Mouse (Mus musculus): Measurements from ENCODE around the gene Agtrap.

Agtrap gene

GRCm38 (mm10) chr4:148075259-148075658 lies 12.6 kb downstream of the Agtrap start:
- peak; percentile 81 for DNase-seq (ENCODE audit: low read depth, low spot score)

- no peak for DNase-seq (ENCODE audit: low read depth, low spot score)
Measured at GRCm38 (mm10) chr4:148074521-148075189, 13.2 kb downstream of the Agtrap start.

GRCm38 (mm10) chr4:148071508-148071907 lies 16.3 kb downstream of the Agtrap start:
- DNase-seq (ENCODE audit: low read depth, low spot score) = no peak

- DNase-seq (ENCODE audit: low read depth, low spot score) = no peak
Measured at GRCm38 (mm10) chr4:148069602-148070218, 18.1 kb downstream of the Agtrap start.

- DNase-seq (ENCODE audit: low read depth, low spot score) = no peak
Measured at GRCm38 (mm10) chr4:148067346-148067745, 20.5 kb downstream of the Agtrap start.

- no peak for DNase-seq (ENCODE audit: low read depth, low spot score)
Measured at GRCm38 (mm10) chr4:148066401-148066744, 21.5 kb downstream of the Agtrap start.

- no peak for DNase-seq (ENCODE audit: low read depth, low spot score)
Measured at GRCm38 (mm10) chr4:148065702-148066400, 22.0 kb downstream of the Agtrap start.

GRCm38 (mm10) chr4:148061086-148061480 lies 26.7 kb downstream of the Agtrap start:
- no peak for DNase-seq (ENCODE audit: low read depth, low spot score)

GRCm38 (mm10) chr4:148060120-148061085 lies 27.4 kb downstream of the Agtrap start:
- peak; percentile 44 for DNase-seq (ENCODE audit: low read depth, low spot score)

GRCm38 (mm10) chr4:148058993-148059392 lies 28.8 kb downstream of the Agtrap start:
- DNase-seq (ENCODE audit: low read depth, low spot score) = no peak

GRCm38 (mm10) chr4:148058218-148058819 lies 29.5 kb downstream of the Agtrap start:
- DNase-seq (ENCODE audit: low read depth, low spot score) = no peak

GRCm38 (mm10) chr4:148057661-148058209 lies 30.1 kb downstream of the Agtrap start:
- DNase-seq (ENCODE audit: low read depth, low spot score) = no peak

- DNase-seq (ENCODE audit: low read depth, low spot score) = no peak
Measured at GRCm38 (mm10) chr4:148056801-148057200, 31.0 kb downstream of the Agtrap start.

GRCm38 (mm10) chr4:148056246-148056645 lies 31.6 kb downstream of the Agtrap start:
- no peak for DNase-seq (ENCODE audit: low read depth, low spot score)

GRCm38 (mm10) chr4:148054961-148055695 lies 32.7 kb downstream of the Agtrap start:
- DNase-seq (ENCODE audit: low read depth, low spot score) = no peak

- no peak for DNase-seq (ENCODE audit: low read depth, low spot score)
Measured at GRCm38 (mm10) chr4:148053417-148053920, 34.4 kb downstream of the Agtrap start.

GRCm38 (mm10) chr4:148052976-148053375 lies 34.9 kb downstream of the Agtrap start:
- DNase-seq (ENCODE audit: low read depth, low spot score) = no peak

GRCm38 (mm10) chr4:148051886-148052285 lies 35.9 kb downstream of the Agtrap start:
- DNase-seq (ENCODE audit: low read depth, low spot score) = no peak

- no peak for DNase-seq (ENCODE audit: low read depth, low spot score)
Measured at GRCm38 (mm10) chr4:148051046-148051776, 36.6 kb downstream of the Agtrap start.

All from mesoderm, embryonic 11.5 days (tissue).